Mouse (Mus musculus) adrenal gland, adult 8-10 months (tissue): ENCODE measurements around the gene Mecom. TPM values are rescaled to one million over a fixed set of nuclear protein-coding genes. Genes with fewer than 3 reads are reported as not detected.
A peak's percentile ranks its signal among the peaks of the same experiment; 100 is the strongest.

Source experiments
- DNase-seq: peaks from one replicate; pipeline ENCODE4 v3.0.0; 2022
- total RNA-seq, 4 experiments: library from RNA; stranded (reverse); gene quantifications; 2 replicates each; pipeline ENCODE4 v1.2.4; 2022

Gene Mecom
- total RNA-seq, 4 experiments from 2014 or later = 5.9 to 8.9 (median 6.3) TPM

- DNase-seq = no peak
These were observed 344.0 kb downstream of the Mecom start for GRCm38 (mm10) chr3:30203764-30204163.

DNA sequence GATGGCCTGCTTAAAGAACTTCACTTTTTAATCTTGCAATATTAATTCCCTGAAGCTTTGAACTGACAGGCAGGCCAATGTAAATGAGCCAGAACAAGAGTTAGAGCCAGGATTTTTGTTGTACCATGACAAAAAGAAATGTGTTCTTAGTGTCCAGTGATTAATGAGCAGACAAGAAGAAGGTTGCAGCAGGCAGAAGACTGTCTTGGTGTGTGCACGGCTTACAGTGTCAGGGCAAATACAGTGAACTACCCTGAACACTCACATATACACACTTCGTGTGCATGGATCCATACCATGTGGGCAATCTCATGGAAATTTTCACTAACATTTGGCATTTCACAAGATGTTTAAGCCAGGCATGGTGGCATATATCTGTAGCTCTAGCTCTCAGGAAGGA is 349.0 kb downstream of the Mecom start:
- no peak for DNase-seq

DNA sequence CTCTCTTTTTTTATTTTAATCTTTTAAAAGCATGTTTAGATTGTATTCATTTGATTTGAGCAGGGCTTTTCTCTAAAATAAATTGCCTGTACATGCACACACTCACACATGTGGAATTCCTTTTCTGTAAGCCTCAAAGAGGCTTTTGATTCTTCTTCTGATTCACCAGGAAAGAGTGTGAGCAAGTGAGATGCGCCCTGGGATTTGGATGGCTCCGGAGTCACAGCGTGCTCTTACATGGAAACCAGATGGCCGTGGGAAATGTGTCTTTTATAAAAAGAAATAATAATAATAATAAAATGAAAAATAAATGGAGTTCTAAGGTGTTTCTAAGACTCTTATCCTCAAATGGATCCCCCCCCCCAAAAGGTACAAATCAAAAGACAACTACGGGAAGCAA is 349.6 kb downstream of the Mecom start:
- DNase-seq = no peak

GRCm38 (mm10) chr3:30195186-30195585 is 352.6 kb downstream of the Mecom start:
- DNase-seq = no peak

DNA sequence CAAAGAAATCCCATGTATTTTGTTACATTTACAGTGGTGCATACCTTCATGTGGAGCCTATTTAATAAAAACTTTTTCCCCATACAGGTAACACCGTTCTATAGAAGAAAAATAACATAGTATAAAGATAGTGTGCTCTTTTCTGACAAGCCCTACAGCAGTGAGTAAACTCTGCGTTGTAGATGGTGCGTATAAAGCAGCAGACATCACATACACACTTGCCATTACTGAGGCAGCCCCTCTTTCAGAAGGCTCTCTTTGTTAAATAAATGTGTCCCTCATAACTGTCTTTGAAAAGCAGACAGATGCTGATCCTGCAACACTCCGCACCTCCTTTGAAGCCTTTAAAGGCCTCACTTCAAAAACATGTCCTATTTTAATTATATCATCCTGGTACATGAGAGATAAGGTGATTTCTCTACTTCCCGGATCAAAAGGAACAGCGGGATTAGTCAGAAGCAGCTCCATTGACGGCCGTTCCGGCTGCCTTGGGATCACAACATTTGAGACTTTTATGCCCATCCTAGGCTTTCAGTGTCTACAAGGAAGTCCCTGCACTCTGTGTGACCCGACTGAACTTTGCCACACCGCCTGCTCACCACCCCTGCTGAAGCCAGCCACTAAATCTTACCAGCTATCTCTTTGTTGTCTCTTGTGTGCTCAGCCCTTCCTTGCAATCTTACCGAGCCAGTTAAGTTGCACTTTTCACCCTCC is 355.4 kb downstream of the Mecom start:
- DNase-seq = peak; percentile 4

DNA sequence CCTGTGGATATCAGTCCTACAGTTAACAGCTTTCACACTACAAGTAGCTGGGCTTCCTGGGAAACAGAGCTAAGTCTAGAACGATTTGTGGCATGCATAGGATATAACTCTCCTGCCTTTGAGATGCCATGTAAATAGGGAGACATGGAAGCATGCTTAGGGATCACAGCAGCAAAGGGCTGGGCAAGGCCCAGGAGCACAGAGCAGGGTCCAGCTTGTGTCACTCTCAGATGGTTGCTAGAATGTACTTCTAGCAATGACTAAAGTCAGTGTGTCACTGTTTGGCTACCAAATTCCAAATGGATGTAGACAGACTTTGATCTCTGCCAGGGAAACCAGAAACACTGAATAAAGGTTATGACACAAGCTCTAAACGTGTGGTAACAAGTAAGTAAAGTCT is 358.5 kb downstream of the Mecom start:
- no peak for DNase-seq

GRCm38 (mm10) chr3:30187812-30188469 is 359.9 kb downstream of the Mecom start:
- DNase-seq = no peak

- no peak for DNase-seq
These were observed 365.9 kb downstream of the Mecom start for GRCm38 (mm10) chr3:30181807-30182481.

GRCm38 (mm10) chr3:30176615-30177014 is 371.2 kb downstream of the Mecom start:
- no peak for DNase-seq

GRCm38 (mm10) chr3:30173812-30174211 is 374.0 kb downstream of the Mecom start:
- DNase-seq = no peak

DNA sequence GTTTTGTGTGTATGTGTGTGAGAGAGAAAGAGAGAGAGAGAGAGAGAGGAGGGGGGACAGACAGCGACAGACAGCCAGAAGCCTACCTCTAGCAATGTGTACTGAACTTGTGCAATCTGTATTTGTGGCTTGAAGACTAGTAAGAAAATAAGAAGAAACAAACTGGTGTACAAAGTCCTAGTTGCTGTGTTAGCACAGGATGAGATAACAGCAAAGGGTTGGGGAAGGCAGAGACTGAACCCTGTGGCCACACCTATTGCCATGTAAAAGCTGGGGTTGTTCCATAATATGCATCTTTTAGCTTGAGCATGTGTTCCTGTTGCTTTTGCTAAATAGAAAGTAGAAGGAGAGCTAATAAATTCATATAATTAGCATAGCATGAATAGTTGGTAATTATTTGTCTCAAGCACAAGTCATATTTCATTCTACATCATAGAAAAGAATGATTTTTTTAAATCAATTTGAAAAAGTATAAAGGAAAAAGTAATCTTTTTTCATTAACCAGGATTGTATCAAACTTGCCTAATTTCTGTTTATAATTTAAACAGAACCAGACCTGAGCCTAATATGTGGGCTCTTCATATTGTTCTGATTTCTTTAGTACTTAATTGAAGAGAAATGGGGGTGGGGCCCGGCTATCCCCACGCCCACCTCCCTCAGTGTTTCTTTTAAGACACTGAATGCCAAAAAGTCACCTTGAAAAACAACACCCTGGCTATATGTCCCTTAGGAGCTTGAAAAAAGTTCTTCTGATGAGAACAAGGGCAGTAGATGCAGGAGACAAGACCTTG is 379.2 kb downstream of the Mecom start:
- DNase-seq = no peak

DNA sequence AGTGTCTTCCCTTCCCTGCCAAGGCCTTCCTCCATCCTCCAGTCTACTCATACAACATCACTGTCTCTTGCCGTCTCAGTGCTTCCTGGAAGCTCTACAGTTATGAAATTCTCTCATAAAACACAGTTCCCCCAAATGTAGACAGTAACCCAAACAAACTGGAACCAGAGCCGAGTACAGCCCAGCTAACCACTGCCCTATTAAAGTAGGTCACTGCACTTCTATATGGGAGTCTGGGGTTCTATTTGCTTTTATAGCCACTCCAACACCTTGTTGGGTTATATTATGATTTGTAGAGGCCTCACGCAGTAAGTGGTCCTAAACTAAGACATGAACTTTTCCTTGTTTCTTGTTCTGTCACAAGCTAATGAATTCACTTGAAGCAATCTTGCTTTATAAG is 380.8 kb downstream of the Mecom start:
- DNase-seq = no peak

- DNase-seq = no peak
These were observed 383.0 kb downstream of the Mecom start for GRCm38 (mm10) chr3:30164834-30165233.

DNA sequence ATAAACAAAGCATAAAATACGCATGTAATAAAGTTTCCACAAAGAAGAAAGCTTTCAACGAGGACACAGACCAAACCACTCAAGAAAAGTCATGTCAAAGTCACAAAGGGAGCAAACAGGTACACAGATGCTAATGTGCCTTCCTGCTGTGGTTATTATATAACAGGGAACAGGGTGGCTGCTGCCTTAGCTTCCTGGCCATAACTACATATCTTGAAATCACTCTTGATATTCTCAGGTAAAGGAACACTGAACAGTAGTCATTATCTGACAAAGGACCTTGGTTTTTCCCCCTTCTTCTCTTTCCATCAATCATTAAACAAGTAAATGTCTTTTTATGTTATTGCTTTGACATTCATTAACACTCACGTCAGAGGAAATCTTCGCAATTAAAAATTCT is 384.4 kb downstream of the Mecom start:
- no peak for DNase-seq

- DNase-seq = no peak
These were observed 386.7 kb downstream of the Mecom start for GRCm38 (mm10) chr3:30160961-30161670.

- no peak for DNase-seq
These were observed 387.5 kb downstream of the Mecom start for GRCm38 (mm10) chr3:30160346-30160745.

- DNase-seq = no peak
These were observed 390.6 kb downstream of the Mecom start for GRCm38 (mm10) chr3:30157128-30157670.

DNA sequence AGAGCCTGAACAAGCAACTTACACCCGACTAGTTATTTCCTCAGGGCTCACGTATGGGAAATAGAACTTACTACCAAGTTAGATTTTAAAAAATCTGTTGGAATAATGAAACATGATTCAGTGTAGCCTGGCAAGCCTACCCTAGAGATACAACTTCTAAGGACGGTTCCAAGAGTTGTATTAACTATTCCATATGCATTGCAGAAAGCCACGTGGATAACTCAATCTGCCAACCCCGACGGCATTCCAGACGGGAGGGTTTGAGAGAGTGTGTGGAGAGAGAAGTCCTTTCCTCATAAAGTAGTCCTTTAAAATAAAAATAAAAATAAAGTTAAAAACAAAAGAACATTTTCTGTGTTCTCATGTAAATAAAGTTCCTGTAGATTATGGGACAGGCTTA is 393.4 kb downstream of the Mecom start:
- no peak for DNase-seq

- no peak for DNase-seq
These were observed 393.9 kb downstream of the Mecom start for GRCm38 (mm10) chr3:30153923-30154331.

GRCm38 (mm10) chr3:30150071-30150470 is 397.7 kb downstream of the Mecom start:
- no peak for DNase-seq

GRCm38 (mm10) chr3:30148378-30149079 is 399.3 kb downstream of the Mecom start:
- DNase-seq = no peak
